Mouse (Mus musculus): ENCODE data around the gene Prcd. TPM values are rescaled to one million over a fixed set of nuclear protein-coding genes. Genes with fewer than 3 reads are reported as not detected.

Prcd gene
- polyA plus RNA-seq, 1 experiment from 2014 or later: 1.9 TPM

- no peak for ATAC-seq (ENCODE audit: insufficient number of reproducible peaks, low FRiP score, low TSS enrichment, low read depth)
- H3K4me3 ChIP-seq: no peak overlapping the region
- no peak overlapping the region for H3K4me2 ChIP-seq
- no peaks in the 10 kb centered on the region for H3K9me3 ChIP-seq
- no peak overlapping the region for H3K27ac ChIP-seq
- H3K27me3 ChIP-seq: no peaks in the 10 kb centered on the region
- WGBS: 41% methylated on average over 7 of the region's 7 CpGs
- H3K9ac ChIP-seq: no peak overlapping the region
- no peaks in the 10 kb centered on the region for H3K36me3 ChIP-seq
- H3K4me1 ChIP-seq: peaks cover 87% of the 10 kb centered on the region
Measured at GRCm38 (mm10) chr11:116619156-116619555, 34.2 kb upstream of the Prcd start.

GRCm38 (mm10) chr11:116619561-116619960 lies 33.8 kb upstream of the Prcd start:
- WGBS: 37% methylated on average over 8 of the region's 8 CpGs
- no peak overlapping the region for H3K4me3 ChIP-seq
- no peaks in the 10 kb centered on the region for H3K9me3 ChIP-seq
- H3K27me3 ChIP-seq: no peaks in the 10 kb centered on the region
- H3K9ac ChIP-seq: no peak overlapping the region
- H3K36me3 ChIP-seq: no peaks in the 10 kb centered on the region
- ATAC-seq (ENCODE audit: insufficient number of reproducible peaks, low FRiP score, low TSS enrichment, low read depth): no peak
- H3K4me1 ChIP-seq: peaks cover 90% of the 10 kb centered on the region
- H3K27ac ChIP-seq: no peak overlapping the region
- H3K4me2 ChIP-seq: no peak overlapping the region

- H3K4me3 ChIP-seq: no peak overlapping the region
- no peak overlapping the region for H3K9ac ChIP-seq
- no peak overlapping the region for H3K4me2 ChIP-seq
- H3K4me1 ChIP-seq: peaks cover 90% of the 10 kb centered on the region
- 26% methylated on average over 9 of the region's 9 CpGs for WGBS
- no peak overlapping the region for H3K27ac ChIP-seq
- no peaks in the 10 kb centered on the region for H3K36me3 ChIP-seq
- no peaks in the 10 kb centered on the region for H3K9me3 ChIP-seq
- no peak for ATAC-seq (ENCODE audit: insufficient number of reproducible peaks, low FRiP score, low TSS enrichment, low read depth)
- H3K27me3 ChIP-seq: no peaks in the 10 kb centered on the region
Measured at GRCm38 (mm10) chr11:116620073-116620472, 33.3 kb upstream of the Prcd start.

GRCm38 (mm10) chr11:116620559-116621253 lies 32.6 kb upstream of the Prcd start:
- WGBS: 74% methylated on average over 10 of the region's 10 CpGs
- Histone ChIP-seq H3K4me1 (peaks cover 86% of the 10 kb centered on the region), H3K27ac (peak overlapping the region; percentile 12), H3K4me3 (no peak overlapping the region), H3K9ac (no peak overlapping the region), H3K27me3 (no peaks in the 10 kb centered on the region), H3K9me3 (no peaks in the 10 kb centered on the region), H3K4me2 (no peak overlapping the region), H3K36me3 (no peaks in the 10 kb centered on the region)
- ATAC-seq (ENCODE audit: insufficient number of reproducible peaks, low FRiP score, low TSS enrichment, low read depth): no peak

GRCm38 (mm10) chr11:116621258-116621704 lies 32.1 kb upstream of the Prcd start:
- Histone ChIP-seq H3K4me2 (no peak overlapping the region), H3K27ac (peak overlapping the region; percentile 12; the same call in 1 of the 2 replicates)
- ATAC-seq (ENCODE audit: insufficient number of reproducible peaks, low FRiP score, low TSS enrichment, low read depth): no peak

GRCm38 (mm10) chr11:116623281-116624124 lies 29.8 kb upstream of the Prcd start:
- H3K36me3 ChIP-seq: no peaks in the 10 kb centered on the region
- H3K27me3 ChIP-seq: no peaks in the 10 kb centered on the region
- H3K9ac ChIP-seq: peak overlapping the region; percentile 47
- ATAC-seq (ENCODE audit: insufficient number of reproducible peaks, low FRiP score, low TSS enrichment, low read depth): no peak
- H3K4me3 ChIP-seq: peak overlapping the region; percentile 61
- no peaks in the 10 kb centered on the region for H3K9me3 ChIP-seq
- H3K27ac ChIP-seq: 0 out of 2 replicates have a peak overlapping the region, but pooled peaks have one; percentile 5
- peaks cover 59% of the 10 kb centered on the region for H3K4me1 ChIP-seq
- WGBS: 6% methylated on average over 39 of the region's 40 CpGs
- peak overlapping the region; percentile 90 for H3K4me2 ChIP-seq

More at GRCm38 (mm10) chr11:116621258-116621704, 32.1 kb upstream of the Prcd start:
- no peak overlapping the region for H3K4me3 ChIP-seq
- H3K36me3 ChIP-seq: no peaks in the 10 kb centered on the region
- no peak overlapping the region for H3K9ac ChIP-seq
- no peaks in the 10 kb centered on the region for H3K27me3 ChIP-seq
- H3K9me3 ChIP-seq: no peaks in the 10 kb centered on the region
- H3K4me1 ChIP-seq: peaks cover 80% of the 10 kb centered on the region
- 30% methylated on average over 6 of the region's 6 CpGs for WGBS

DNA sequence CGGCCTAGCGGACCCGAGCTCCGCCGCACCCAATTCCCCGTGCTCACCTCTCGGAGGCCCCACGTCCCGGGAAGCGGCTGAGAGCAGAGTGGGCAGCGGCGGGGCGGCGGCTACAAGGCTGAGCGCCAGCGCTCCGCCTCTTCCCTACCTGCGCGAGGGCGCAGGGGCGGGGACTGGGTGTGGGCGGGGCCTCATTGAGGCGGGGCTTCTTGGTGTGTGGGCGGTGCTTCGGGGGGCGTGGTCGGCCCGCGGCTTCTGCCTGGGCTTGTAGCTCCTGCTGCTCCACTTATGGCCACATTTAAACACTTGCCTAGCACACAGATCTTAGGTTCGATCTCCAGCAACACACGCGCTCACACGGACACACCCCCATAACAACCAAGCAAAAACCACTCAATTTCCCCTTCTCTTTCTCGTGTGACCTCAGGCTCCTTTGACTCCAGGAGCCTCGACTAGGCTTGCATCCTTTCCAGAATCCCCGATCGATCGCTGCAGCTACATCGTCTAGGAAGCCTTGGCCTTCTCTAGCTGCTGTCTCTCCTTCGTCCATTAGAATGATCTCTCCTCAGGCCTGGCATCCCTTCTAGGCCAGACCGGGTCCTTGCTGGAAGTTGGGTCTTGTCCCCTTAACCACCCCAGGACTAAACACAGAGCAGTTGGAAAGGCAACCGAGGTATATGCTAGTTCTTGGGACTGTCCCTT lies 29.1 kb upstream of the Prcd start:
- H3K27ac ChIP-seq: 0 out of 2 replicates have a peak overlapping the region, but pooled peaks have one; percentile 5
- H3K27me3 ChIP-seq: no peaks in the 10 kb centered on the region
- H3K9me3 ChIP-seq: no peaks in the 10 kb centered on the region
- no peaks in the 10 kb centered on the region for H3K36me3 ChIP-seq
- 12% methylated on average over 42 of the region's 42 CpGs for WGBS
- H3K9ac ChIP-seq: peak overlapping the region; percentile 47
- H3K4me1 ChIP-seq: peaks cover 51% of the 10 kb centered on the region
- H3K4me3 ChIP-seq: peak overlapping the region; percentile 61
- H3K4me2 ChIP-seq: peak overlapping the region; percentile 90
- peak; percentile 54 for ATAC-seq (ENCODE audit: insufficient number of reproducible peaks, low FRiP score, low TSS enrichment, low read depth)

- H3K27me3 ChIP-seq: no peaks in the 10 kb centered on the region
- WGBS: 78% methylated on average over 17 of the region's 17 CpGs
- no peaks in the 10 kb centered on the region for H3K36me3 ChIP-seq
- ATAC-seq (ENCODE audit: insufficient number of reproducible peaks, low FRiP score, low TSS enrichment, low read depth): no peak
- H3K4me1 ChIP-seq: peaks cover 41% of the 10 kb centered on the region
- no peaks in the 10 kb centered on the region for H3K9me3 ChIP-seq
- no peak overlapping the region for H3K27ac ChIP-seq
- no peak overlapping the region for H3K9ac ChIP-seq
- H3K4me2 ChIP-seq: no peak overlapping the region
- H3K4me3 ChIP-seq: no peak overlapping the region
Measured at GRCm38 (mm10) chr11:116625081-116626000, 28.0 kb upstream of the Prcd start.

DNA sequence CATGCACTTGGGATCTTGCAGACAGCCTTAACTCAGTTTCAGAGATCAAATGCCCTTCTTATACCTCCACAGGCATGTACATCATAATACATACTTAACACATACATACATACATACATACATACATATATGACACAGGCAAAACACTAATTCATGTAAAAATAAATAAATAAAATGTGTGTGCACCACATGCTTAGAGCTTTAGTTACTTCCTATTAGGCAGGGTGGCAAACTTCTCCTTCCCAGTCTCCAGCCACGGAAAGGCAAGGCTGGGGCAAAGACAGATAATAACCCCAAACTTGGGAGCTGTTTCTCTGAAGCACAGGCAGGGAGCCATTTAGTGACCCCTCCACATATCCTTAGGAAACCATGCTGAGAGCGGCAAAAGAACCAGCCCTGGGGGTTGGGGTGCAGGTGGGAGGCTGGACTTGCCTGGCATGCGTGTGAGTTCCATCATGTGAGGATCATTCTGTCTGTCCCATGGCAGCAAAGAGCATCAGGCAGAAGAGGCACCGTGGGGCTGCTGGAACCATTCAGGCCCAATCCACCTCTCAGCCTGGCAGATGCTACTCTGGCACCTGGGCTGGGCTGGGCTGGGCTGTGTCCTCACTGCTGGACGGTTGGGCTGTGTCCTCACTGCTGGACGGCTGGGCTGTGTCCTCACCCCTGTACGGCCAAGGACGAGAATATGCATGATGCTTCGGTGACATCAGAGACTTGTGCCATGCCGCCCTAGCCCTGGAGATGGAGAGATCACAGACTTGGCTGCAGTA lies 26.8 kb upstream of the Prcd start, which contains the start of gene Rhbdf2:
Gene Rhbdf2, minus strand, starts transcription at position 721 of the 773 bp plus-strand sequence.
- ATAC-seq (ENCODE audit: insufficient number of reproducible peaks, low FRiP score, low TSS enrichment, low read depth): no peak
- Histone ChIP-seq H3K27ac (no peak within 1 kb of the TSS), H3K27me3 (no peaks in the 10 kb centered on the region), H3K4me1 (peaks cover 29% of the 10 kb centered on the region), H3K36me3 (no peaks in the 10 kb centered on the region), H3K9me3 (no peaks in the 10 kb centered on the region), H3K9ac (no peak within 1 kb of the TSS), H3K4me2 (no peak within 1 kb of the TSS), H3K4me3 (no peak within 1 kb of the TSS)
- WGBS: 70% methylated on average over 10 of the region's 10 CpGs
